Mouse (Mus musculus) liver, embryonic 14.5 days (tissue): ENCODE measurements around the gene Timm10b. TPM values are rescaled to one million over a fixed set of nuclear protein-coding genes. Genes with fewer than 3 reads are reported as not detected.
A peak's percentile ranks its signal among the peaks of the same experiment; 100 is the strongest.

Experiments used
- ATAC-seq: fragments of 200-750 bp; cut with Nextera tagmentation; 2 replicates; pipeline ENCODE4 v1.8.0; 2017; ENCODE audit warnings: moderate number of reproducible peaks, mild to moderate bottlenecking, moderate library complexity; ENCODE audit not compliant: insufficient read depth
- DNase-seq, 3 experiments: peaks; one replicate each; pipeline ENCODE4 v3.0.0-alpha.2; 2012 to 2013; ENCODE audit warnings: low read depth in 3 of 3, low spot score in 3 of 3
- H3K27ac ChIP-seq: fragments of 300-500 bp; sonication (generic); 2 replicates; pipeline ENCODE4 v1.5.1; 2014; ENCODE audit warnings: moderate library complexity, mild to moderate bottlenecking, control low read depth, inconsistent platforms
- H3K27me3 ChIP-seq: fragments of 300-500 bp; sonication (generic); 2 replicates; pipeline ENCODE4 v1.6.1; 2014; ENCODE audit warnings: mild to moderate bottlenecking, low read length, moderate library complexity; ENCODE audit not compliant: control insufficient read depth, insufficient read depth
- H3K36me3 ChIP-seq: fragments of 300-500 bp; sonication (generic); replicated peaks from 2 replicates; pipeline ENCODE4 v1.6.1; 2014; ENCODE audit warnings: low read depth; ENCODE audit not compliant: control insufficient read depth, insufficient read depth
- H3K4me1 ChIP-seq, 2 experiments: fragments of 200-500 bp in 1 of 2; fragments of 300-500 bp in 1 of 2; sonication (generic) in 1 of 2; replicated peaks; 2 replicates each; pipeline ENCODE4 v1.6.1; 2012 to 2014; ENCODE audit warnings: antibody characterized with exemption in 1 of 2, inconsistent platforms in 1 of 2, low read length in 1 of 2; ENCODE audit not compliant: control insufficient read depth in 2 of 2, insufficient read depth in 2 of 2
- H3K4me2 ChIP-seq: fragments of 300-500 bp; sonication (generic); 2 replicates; pipeline ENCODE4 v1.6.1; 2014; ENCODE audit warnings: low read depth, mild to moderate bottlenecking, control low read depth, moderate library complexity
- H3K4me3 ChIP-seq, 2 experiments: fragments of 200-500 bp in 1 of 2; fragments of 300-500 bp in 1 of 2; sonication (generic) in 1 of 2; 2 replicates each; pipeline ENCODE4 v1.5.1; 2012 to 2014; ENCODE audit warnings: low read depth in 2 of 2, low read length in 2 of 2, mild to moderate bottlenecking in 2 of 2, control low read depth in 1 of 2, inconsistent platforms in 1 of 2, moderate library complexity in 1 of 2; ENCODE audit not compliant: insufficient read depth in 1 of 2
- H3K9ac ChIP-seq: fragments of 300-500 bp; sonication (generic); replicated peaks from 2 replicates; pipeline ENCODE4 v1.6.1; 2014; ENCODE audit warnings: mild to moderate bottlenecking, control low read depth, moderate library complexity
- H3K9me3 ChIP-seq: fragments of 300-500 bp; sonication (generic); 2 replicates; pipeline ENCODE4 v1.6.1; 2016; ENCODE audit warnings: low read length, mixed read lengths; ENCODE audit not compliant: control insufficient read depth
- CTCF ChIP-seq: IDR thresholded peaks from 2 replicates; pipeline ENCODE4 v1.5.1; 2016; ENCODE audit warnings: antibody characterized with exemption, low read depth, control low read depth
- EP300 ChIP-seq: IDR thresholded peaks from 2 replicates; pipeline ENCODE4 v1.6.1; 2016; ENCODE audit warnings: antibody characterized with exemption, low read depth
- WGBS: fragments of 180-500 bp; shearing (Covaris S2); extraction: QIAGEN DNeasy Blood & Tissue Kit; methylation state at CpG from one replicate; pipeline ENCODE4 v1.1.7; 2014; ENCODE audit not compliant: insufficient replicate concordance; 5-methylcytosine and 5-hydroxymethylcytosine counted together
- polyA plus RNA-seq, 2 experiments: library from polyadenylated mRNA; depleted of rRNA in 1 of 2; stranded (reverse) in 1 of 2; unstranded in 1 of 2; fragments of >200 nt; fragmentation: Nextera tagmentation in 1 of 2; extraction: Ambion mirVana in 1 of 2; gene quantifications; 2 replicates each; pipeline versions ENCODE4 v1.2.1 to v1.2.3; 2012 to 2014

Gene Timm10b
- polyA plus RNA-seq, 2 experiments, result 58.7 to 122 TPM

- H3K27me3 ChIP-seq, result no peaks in the 10 kb centered on the region
- H3K4me1 ChIP-seq, result no peaks in the 10 kb centered on the region
- DNase-seq, result no peak
- no peak overlapping the region for H3K9ac ChIP-seq
- no peak overlapping the region for H3K4me2 ChIP-seq
- no peak overlapping the region for H3K27ac ChIP-seq
- H3K36me3 ChIP-seq, result no peaks in the 10 kb centered on the region
- H3K4me3 ChIP-seq, result no peak overlapping the region
- no peak for TF ChIP-seq CTCF
- no peak for TF ChIP-seq EP300
- whole genome bisulfite sequencing, result 62% methylated on average over 4 of the region's 4 CpGs
- H3K9me3 ChIP-seq, result no peaks in the 10 kb centered on the region
- no peak for ATAC-seq
Observed at GRCm38 (mm10) chr7:105621053-105621452, 18.8 kb upstream of the Timm10b start.

GRCm38 (mm10) chr7:105621646-105622292 lies 18.1 kb upstream of the Timm10b start:
- H3K4me2 ChIP-seq, result no peak overlapping the region
- TF ChIP-seq CTCF (no peak), EP300 (no peak)
- ATAC-seq (no peak), DNase-seq (no peak)
- H3K9me3 ChIP-seq, result no peaks in the 10 kb centered on the region
- no peaks in the 10 kb centered on the region for H3K36me3 ChIP-seq
- H3K9ac ChIP-seq, result no peak overlapping the region
- no peaks in the 10 kb centered on the region for H3K4me1 ChIP-seq
- no peak overlapping the region for H3K4me3 ChIP-seq
- WGBS, result 63% methylated on average over 8 of the region's 8 CpGs
- H3K27me3 ChIP-seq, result no peaks in the 10 kb centered on the region
- H3K27ac ChIP-seq, result no peak overlapping the region

GRCm38 (mm10) chr7:105625397-105625796 lies 14.5 kb upstream of the Timm10b start:
- no peak for ATAC-seq
- Histone ChIP-seq H3K4me1 (no peaks in the 10 kb centered on the region), H3K9ac (no peak overlapping the region), H3K4me3 (no peak overlapping the region), H3K36me3 (no peaks in the 10 kb centered on the region), H3K9me3 (no peaks in the 10 kb centered on the region), H3K4me2 (no peak overlapping the region), H3K27ac (no peak overlapping the region), H3K27me3 (no peaks in the 10 kb centered on the region)
- DNase-seq, result no peak
- 78% methylated on average over 6 of the region's 6 CpGs for WGBS
- TF ChIP-seq EP300 (no peak), CTCF (no peak)

GRCm38 (mm10) chr7:105628633-105629032 lies 11.2 kb upstream of the Timm10b start:
- Histone ChIP-seq H3K9me3 (no peaks in the 10 kb centered on the region), H3K4me3 (no peak overlapping the region), H3K4me2 (no peak overlapping the region), H3K9ac (no peak overlapping the region), H3K27ac (no peak overlapping the region), H3K27me3 (no peaks in the 10 kb centered on the region), H3K36me3 (no peaks in the 10 kb centered on the region), H3K4me1 (0 out of 4 replicates have a peak, but pooled peaks cover 0 to under 1% of the 10 kb centered on the region in 2 experiments)
- DNase-seq (no peak), ATAC-seq (no peak)
- 17% methylated on average over 3 of the region's 3 CpGs for WGBS
- TF ChIP-seq CTCF (no peak), EP300 (no peak)

- H3K36me3 ChIP-seq, result no peaks in the 10 kb centered on the region
- no peaks in the 10 kb centered on the region for H3K9me3 ChIP-seq
- no peak overlapping the region for H3K27ac ChIP-seq
- no peak for DNase-seq
- peaks cover 0 to 9% of the 10 kb centered on the region in 2 experiments; a peak in 2 of 4 replicates for H3K4me1 ChIP-seq
- H3K9ac ChIP-seq, result no peak overlapping the region
- H3K27me3 ChIP-seq, result no peaks in the 10 kb centered on the region
- peak overlapping the region; percentile 83 for H3K4me2 ChIP-seq
- H3K4me3 ChIP-seq, result peak overlapping the region; percentile 36 to 65
- 31% methylated on average over 4 of the region's 4 CpGs for WGBS
- ATAC-seq, result no peak
- TF ChIP-seq CTCF (no peak), EP300 (no peak)
Observed at GRCm38 (mm10) chr7:105632551-105632972, 7.3 kb upstream of the Timm10b start.
